Mouse (Mus musculus) kidney, postnatal 0 days (tissue): ENCODE data around the gene Ddx46. TPM values are rescaled to one million over a fixed set of nuclear protein-coding genes. Genes with fewer than 3 reads are reported as not detected.
"Not testable (repeated sequence)": the region's sequence is repeated elsewhere in the genome, so short reads cannot be mapped to it uniquely, and the experiment has no call there.

ENCODE experiments used
- ATAC-seq: fragments of 200-750 bp; cut with Nextera tagmentation; replicated peaks from 2 replicates; pipeline ENCODE4 v1.8.0; 2017; ENCODE audit warnings: low read depth, moderate number of reproducible peaks, moderate TSS enrichment, moderate library complexity; ENCODE audit not compliant: low FRiP score
- DNase-seq: peaks from one replicate; pipeline ENCODE4 v3.0.0-alpha.2; 2016; ENCODE audit warnings: low spot score
- H3K27ac ChIP-seq: fragments of 300-500 bp; sonication (generic); 2 replicates; pipeline ENCODE4 v1.5.1; 2014; ENCODE audit warnings: mild to moderate bottlenecking
- H3K27me3 ChIP-seq: fragments of 300-500 bp; sonication (generic); 2 replicates; pipeline ENCODE4 v1.6.1; 2014; ENCODE audit warnings: low read length, mixed read lengths; ENCODE audit not compliant: insufficient read depth
- H3K36me3 ChIP-seq: fragments of 300-500 bp; sonication (generic); 2 replicates; pipeline ENCODE4 v1.6.1; 2014; ENCODE audit warnings: low read length, mixed read lengths; ENCODE audit not compliant: insufficient read depth
- H3K4me1 ChIP-seq: fragments of 300-500 bp; sonication (generic); replicated peaks from 2 replicates; pipeline ENCODE4 v1.6.1; 2014; ENCODE audit warnings: antibody characterized with exemption, low read length, mixed read lengths; ENCODE audit not compliant: insufficient read depth
- H3K4me2 ChIP-seq: fragments of 300-500 bp; sonication (generic); 2 replicates; pipeline ENCODE4 v1.6.1; 2014; ENCODE audit warnings: mild to moderate bottlenecking, low read length, moderate library complexity, mixed read lengths
- H3K4me3 ChIP-seq: fragments of 300-500 bp; sonication (generic); replicated peaks from 2 replicates; pipeline ENCODE4 v1.5.1; 2014; ENCODE audit warnings: low read depth, low read length
- H3K9ac ChIP-seq: fragments of 300-500 bp; sonication (generic); 2 replicates; pipeline ENCODE4 v1.6.1; 2014; ENCODE audit warnings: low read depth, low read length
- H3K9me3 ChIP-seq: fragments of 300-500 bp; sonication (generic); replicated peaks from 2 replicates; pipeline ENCODE4 v1.6.1; 2016; ENCODE audit warnings: low read length, inconsistent platforms, mixed read lengths
- CTCF ChIP-seq: IDR thresholded peaks from 2 replicates; pipeline ENCODE4 v1.5.1; 2016; ENCODE audit warnings: antibody characterized with exemption, low read depth, mild to moderate bottlenecking, moderate library complexity
- WGBS: fragments of 180-500 bp; shearing (Covaris S2); extraction: QIAGEN DNeasy Blood & Tissue Kit; methylation state at CpG from one replicate; pipeline ENCODE4 v1.1.7; 2014; 5-methylcytosine and 5-hydroxymethylcytosine counted together
- polyA plus RNA-seq: library from polyadenylated mRNA; unstranded; fragments of >200 nt; fragmentation: Nextera tagmentation; extraction: Ambion mirVana; gene quantifications from 2 replicates; pipeline ENCODE4 v1.2.1, GENCODE M21; 2015

Gene Ddx46
- polyA plus RNA-seq, 1 experiment from 2014 or later: 28.3 TPM

GRCm38 (mm10) chr13:55687927-55688602, 53.2 kb downstream of the Ddx46 start:
- H3K4me2 ChIP-seq: no peak overlapping the region
- no peaks in the 10 kb centered on the region for H3K36me3 ChIP-seq
- no peak for TF ChIP-seq CTCF
- H3K27me3 ChIP-seq: no peaks in the 10 kb centered on the region
- H3K4me1 ChIP-seq: no peaks in the 10 kb centered on the region
- no peak overlapping the region for H3K9ac ChIP-seq
- WGBS: 40% methylated on average over 4 of the region's 4 CpGs
- H3K27ac ChIP-seq: no peak overlapping the region
- H3K9me3 ChIP-seq: no peaks in the 10 kb centered on the region
- H3K4me3 ChIP-seq: no peak overlapping the region
- DNase-seq (no peak), ATAC-seq (no peak)

GRCm38 (mm10) chr13:55692535-55693242, 57.9 kb downstream of the Ddx46 start, which contains the start of gene B230219D22Rik:
Gene B230219D22Rik, plus strand, starts transcription at chr13:55693124.
- peaks cover 9% of the 10 kb centered on the region; the same call in 1 of the 2 replicates for H3K4me1 ChIP-seq
- H3K9me3 ChIP-seq: no peaks in the 10 kb centered on the region
- DNase-seq: peak; percentile 96
- 1% methylated on average over 51 of the region's 51 CpGs for WGBS
- no peaks in the 10 kb centered on the region for H3K36me3 ChIP-seq
- H3K9ac ChIP-seq: peak within 1 kb of the TSS; percentile 100
- ATAC-seq: peak; percentile 98
- H3K27me3 ChIP-seq: no peaks in the 10 kb centered on the region
- peak within 1 kb of the TSS; percentile 99 for H3K4me3 ChIP-seq
- peak within 1 kb of the TSS; percentile 98 for H3K27ac ChIP-seq
- TF ChIP-seq CTCF: peak; percentile 43
- peak within 1 kb of the TSS; percentile 58 for H3K4me2 ChIP-seq

- peak; percentile 59 for DNase-seq
- Histone ChIP-seq H3K36me3 (no peaks in the 10 kb centered on the region), H3K4me2 (peak overlapping the region; percentile 58), H3K9me3 (no peaks in the 10 kb centered on the region), H3K27ac (peak overlapping the region; percentile 98), H3K27me3 (no peaks in the 10 kb centered on the region), H3K9ac (peak overlapping the region; percentile 100), H3K4me3 (peak overlapping the region; percentile 99), H3K4me1 (peaks cover 9% of the 10 kb centered on the region; the same call in 1 of the 2 replicates)
- no peak for TF ChIP-seq CTCF
- peak; percentile 50; the same call in 1 of the 2 replicates for ATAC-seq
- WGBS: 2% methylated on average over 46 of the region's 70 CpGs
Measured at GRCm38 (mm10) chr13:55693243-55693721, 58.5 kb downstream of the Ddx46 start.

GRCm38 (mm10) chr13:55694110-55694509, 59.3 kb downstream of the Ddx46 start:
- WGBS: 6% methylated on average over 8 of the region's 8 CpGs
- no peak for TF ChIP-seq CTCF
- DNase-seq (peak; percentile 44), ATAC-seq (no peak)
- H3K9me3 ChIP-seq: no peaks in the 10 kb centered on the region
- peak overlapping the region; percentile 100 for H3K9ac ChIP-seq
- H3K4me1 ChIP-seq: peaks cover 9% of the 10 kb centered on the region; the same call in 1 of the 2 replicates
- no peak overlapping the region for H3K27ac ChIP-seq
- H3K36me3 ChIP-seq: peaks cover 3% of the 10 kb centered on the region; the same call in 1 of the 2 replicates
- no peaks in the 10 kb centered on the region for H3K27me3 ChIP-seq
- H3K4me2 ChIP-seq: peak overlapping the region; percentile 58
- H3K4me3 ChIP-seq: peak overlapping the region; percentile 99

GRCm38 (mm10) chr13:55695989-55696388, 61.2 kb downstream of the Ddx46 start:
- not testable (repeated sequence) for DNase-seq

GRCm38 (mm10) chr13:55704301-55704700, 69.5 kb downstream of the Ddx46 start:
- Histone ChIP-seq H3K4me1 (no peaks in the 10 kb centered on the region), H3K4me3 (no peak overlapping the region), H3K27ac (no peak overlapping the region), H3K9ac (no peak overlapping the region), H3K36me3 (peaks cover 28% of the 10 kb centered on the region), H3K9me3 (no peaks in the 10 kb centered on the region), H3K4me2 (no peak overlapping the region), H3K27me3 (no peaks in the 10 kb centered on the region)
- DNase-seq: no peak
- no peak for ATAC-seq
- TF ChIP-seq CTCF: no peak
- WGBS: 86% methylated on average over 4 of the region's 4 CpGs

More at GRCm38 (mm10) chr13:55695989-55696388, 61.2 kb downstream of the Ddx46 start:
- not testable (repeated sequence) for H3K4me2 ChIP-seq, ATAC-seq, H3K27me3 ChIP-seq, H3K4me3 ChIP-seq, H3K9ac ChIP-seq, H3K4me1 ChIP-seq, H3K9me3 ChIP-seq, H3K27ac ChIP-seq
- WGBS: no CpG with 5 or more reads among the region's 3 CpGs
- H3K36me3 ChIP-seq: peaks cover 13% of the 10 kb centered on the region
